Mouse (Mus musculus) liver (tissue): Measurements from ENCODE around the gene Gm1993.
"Not testable (repeated sequence)": the region's sequence is repeated elsewhere in the genome, so short reads cannot be mapped to it uniquely, and the experiment has no call there.

Experiments
- DNase-seq: peaks from one replicate; pipeline ENCODE4 v3.0.0-alpha.2; 2020; ENCODE audit warnings: mixed read lengths

Gene Gm1993

DNA sequence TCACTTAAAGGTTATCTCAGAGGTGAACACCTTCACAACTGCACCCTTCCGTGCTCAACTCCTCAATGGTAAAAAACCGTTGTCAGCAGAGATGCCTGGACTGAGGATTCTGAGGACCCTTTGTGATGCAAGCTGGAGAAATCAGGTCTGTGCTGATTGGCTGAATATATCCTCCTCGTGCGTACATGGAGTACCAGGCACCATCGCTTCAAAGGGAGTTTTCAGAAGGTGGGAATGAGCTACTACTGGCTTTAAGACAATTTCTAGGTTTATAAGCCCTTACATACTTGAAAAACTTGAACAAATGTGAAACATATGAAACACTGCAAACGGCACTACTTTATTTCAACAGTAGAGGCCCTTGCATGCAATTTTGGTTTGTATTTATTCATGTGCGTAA is at the start of gene Gm1993:
Gene Gm1993 (minus strand): TSS at position 101 of the 400 bp plus-strand sequence.
- DNase-seq: not testable (repeated sequence)
